ENCODE assay signal across 8 mouse cellular contexts in the genomic region with DNA sequence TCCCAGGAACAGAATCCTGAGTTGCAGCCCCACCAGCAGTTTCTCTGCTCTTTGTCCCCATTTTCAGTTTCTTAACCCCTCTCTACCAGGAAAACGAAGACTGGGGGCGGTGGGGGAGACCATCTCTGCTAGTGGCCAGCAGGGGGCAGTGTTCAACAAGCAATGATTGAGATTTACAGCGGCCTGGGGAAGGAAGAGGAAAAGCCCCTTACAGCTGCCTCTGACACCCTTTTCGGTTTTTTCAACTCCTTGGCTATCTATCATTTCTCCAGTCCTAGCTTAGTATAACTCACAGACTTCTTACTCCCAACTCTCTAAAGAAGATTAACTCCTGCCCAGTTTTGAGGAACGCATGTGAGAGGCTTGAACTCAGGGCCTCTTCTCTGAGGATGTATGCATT. TPM values are rescaled to one million over a fixed set of nuclear protein-coding genes. Genes with fewer than 3 reads are reported as not detected.
DNase-seq lines count a peak whose midpoint lies in the region; ATAC-seq and TF ChIP-seq lines count a peak whose summit lies in the region.

No protein-coding gene starts in this region.

- TF ChIP-seq EP300 in liver, embryonic 14.5 days (IDR thresholded peaks at IDR 0.05; ENCODE audit: low read depth): no peak

- H3K9me3 ChIP-seq in intestine, embryonic 16.5 days (ENCODE audit: control insufficient read depth, low read length): no peaks in the 10 kb centered on the region
- H3K9me3 ChIP-seq in liver, embryonic 14.5 days (ENCODE audit: control insufficient read depth, low read length): no peaks in the 10 kb centered on the region
- no peaks in the 10 kb centered on the region for H3K9me3 ChIP-seq in neural tube, embryonic 13.5 days

- no peak overlapping the region for H3K4me2 ChIP-seq in intestine, embryonic 16.5 days (ENCODE audit: low read depth, low read length)
- H3K4me2 ChIP-seq in liver, embryonic 14.5 days (ENCODE audit: low read depth): no peak overlapping the region
- peak overlapping the region; percentile 42; the same call in 1 of the 2 replicates for H3K4me2 ChIP-seq in neural tube, embryonic 13.5 days

- H3K9ac ChIP-seq in intestine, embryonic 16.5 days (ENCODE audit: low read depth, low read length): peak overlapping the region; percentile 37; the same call in 1 of the 2 replicates
- no peak overlapping the region for H3K9ac ChIP-seq in liver, embryonic 14.5 days (replicated peaks)
- H3K9ac ChIP-seq in neural tube, embryonic 13.5 days: peak overlapping the region; percentile 41; the same call in 1 of the 2 replicates

- intact Hi-C loops in gastrocnemius, postnatal 14 days (cut with DNase I; ENCODE audit: low total_unique reads): no loop called here

- ATAC-seq in intestine, embryonic 16.5 days: peak; percentile 56
- ATAC-seq in liver, embryonic 14.5 days (ENCODE audit: insufficient read depth): no peak
- 0 out of 2 replicates have a peak, but pooled peaks have one; percentile 5 for ATAC-seq in neural tube, embryonic 13.5 days (ENCODE audit: low read depth)

- peak; percentile 84 for DNase-seq in CD4-positive, CD25-positive, alpha-beta regulatory T cell, adult 2 months (ENCODE audit: low read depth, low spot score)
- peak; percentile 64 for DNase-seq in T-cell, adult 2 months (ENCODE audit: low spot score)
- DNase-seq in cerebellum, postnatal 4 days (ENCODE audit: low spot score in 2 of 2): peak; percentile 62 to 81
- DNase-seq in gastrocnemius, postnatal 14 days: peak; percentile 71
- DNase-seq in liver, embryonic 14.5 days (ENCODE audit: low read depth in 3 of 3, low spot score in 3 of 3): peak; percentile 24 to 49 (median 35)
- DNase-seq in thymus, postnatal 14 days: peak; percentile 82

- H3K4me3 ChIP-seq in intestine, embryonic 16.5 days (ENCODE audit: low read length): no peak overlapping the region
- H3K4me3 ChIP-seq in liver, embryonic 14.5 days (ENCODE audit: insufficient read depth in 1 of 2, low read depth in 2 of 2, low read length in 2 of 2): no peak overlapping the region
- H3K4me3 ChIP-seq in neural tube, embryonic 13.5 days: no peak overlapping the region

- H3K27me3 ChIP-seq in intestine, embryonic 16.5 days (replicated peaks; ENCODE audit: control insufficient read depth, insufficient read depth, low read length): no peaks in the 10 kb centered on the region
- H3K27me3 ChIP-seq in liver, embryonic 14.5 days (ENCODE audit: control insufficient read depth, insufficient read depth, low read length): peaks cover under 1% of the 10 kb centered on the region; the same call in 1 of the 2 replicates
- H3K27me3 ChIP-seq in neural tube, embryonic 13.5 days: no peaks in the 10 kb centered on the region

- H3K27ac ChIP-seq in intestine, embryonic 16.5 days (ENCODE audit: low read length): no peak overlapping the region
- no peak overlapping the region for H3K27ac ChIP-seq in liver, embryonic 14.5 days
- peak overlapping the region; percentile 95 for H3K27ac ChIP-seq in neural tube, embryonic 13.5 days (replicated peaks)

- TF ChIP-seq CTCF in liver, embryonic 14.5 days (IDR thresholded peaks at IDR 0.05; ENCODE audit: low read depth): peak; percentile 87

- WGBS in intestine, embryonic 16.5 days: 12% methylated on average over 5 of the region's 5 CpGs
- WGBS in liver, embryonic 14.5 days (ENCODE audit: insufficient replicate concordance): 16% methylated on average over 5 of the region's 5 CpGs
- WGBS in neural tube, embryonic 13.5 days: 5% methylated on average over 5 of the region's 5 CpGs

- 0 out of 2 replicates have a peak, but pooled peaks cover 5% of the 10 kb centered on the region for H3K4me1 ChIP-seq in intestine, embryonic 16.5 days (ENCODE audit: control insufficient read depth, insufficient read depth, low read length)
- H3K4me1 ChIP-seq in liver, embryonic 14.5 days (replicated peaks; ENCODE audit: control insufficient read depth in 2 of 2, insufficient read depth in 2 of 2, low read length in 1 of 2): no peaks in the 10 kb centered on the region
- H3K4me1 ChIP-seq in neural tube, embryonic 13.5 days (replicated peaks): peaks cover 44% of the 10 kb centered on the region

- H3K36me3 ChIP-seq in intestine, embryonic 16.5 days (ENCODE audit: control insufficient read depth, insufficient read depth, low read length): no peaks in the 10 kb centered on the region
- H3K36me3 ChIP-seq in liver, embryonic 14.5 days (replicated peaks; ENCODE audit: control insufficient read depth, insufficient read depth, low read depth): no peaks in the 10 kb centered on the region
- no peaks in the 10 kb centered on the region for H3K36me3 ChIP-seq in neural tube, embryonic 13.5 days

RNA-seq across cellular contexts. Expression of gene Nhlh1, which starts 10.4 kb away (rescaled TPM):
- total RNA-seq in gastrocnemius, postnatal 14 days (2021): not detected
- polyA plus RNA-seq in intestine, embryonic 16.5 days (2015; fragmentation: Nextera tagmentation; extraction: Ambion mirVana): 0.09 TPM in 1 of 2 replicates, not detected in the other
- polyA plus RNA-seq in liver, embryonic 14.5 days (2012; rRNA removed): not detected in 2 replicates
- polyA plus RNA-seq in liver, embryonic 14.5 days (2014; fragmentation: Nextera tagmentation; extraction: Ambion mirVana): not detected in 2 replicates
- polyA plus RNA-seq in neural tube, embryonic 13.5 days (2015; fragmentation: Nextera tagmentation; extraction: Ambion mirVana): 10.4 and 10.8 TPM in 2 replicates

RNA-seq across cellular contexts. Expression of gene Vangl2, which starts 18.7 kb away (rescaled TPM):
- total RNA-seq in gastrocnemius, postnatal 14 days (2021): 1 to 10 TPM; 1.9 to 2.6 TPM
- polyA plus RNA-seq in intestine, embryonic 16.5 days (2015; fragmentation: Nextera tagmentation; extraction: Ambion mirVana): 6.1 and 6.8 TPM in 2 replicates
- 0.73 and 0.90 TPM in 2 replicates for polyA plus RNA-seq in liver, embryonic 14.5 days (2012; rRNA removed)
- polyA plus RNA-seq in liver, embryonic 14.5 days (2014; fragmentation: Nextera tagmentation; extraction: Ambion mirVana): 0.56 and 0.69 TPM in 2 replicates
- 46.8 and 50.5 TPM in 2 replicates for polyA plus RNA-seq in neural tube, embryonic 13.5 days (2015; fragmentation: Nextera tagmentation; extraction: Ambion mirVana)

RNA-seq across cellular contexts. Expression of gene Copa, which starts 35.4 kb away (rescaled TPM):
- 10 to 100 TPM; 80.8 to 80.9 TPM for total RNA-seq in gastrocnemius, postnatal 14 days (2021)
- 204 and 218 TPM in 2 replicates for polyA plus RNA-seq in intestine, embryonic 16.5 days (2015; fragmentation: Nextera tagmentation; extraction: Ambion mirVana)
- 28.9 and 29.1 TPM in 2 replicates for polyA plus RNA-seq in liver, embryonic 14.5 days (2012; rRNA removed)
- polyA plus RNA-seq in liver, embryonic 14.5 days (2014; fragmentation: Nextera tagmentation; extraction: Ambion mirVana): 49.6 and 54.6 TPM in 2 replicates
- polyA plus RNA-seq in neural tube, embryonic 13.5 days (2015; fragmentation: Nextera tagmentation; extraction: Ambion mirVana): 183 and 199 TPM in 2 replicates

RNA-seq across cellular contexts. Expression of gene Ncstn, which starts 35.7 kb away (rescaled TPM):
- 10 to 100 TPM; 33.6 to 34.5 TPM for total RNA-seq in gastrocnemius, postnatal 14 days (2021)
- 159 TPM in 2 replicates for polyA plus RNA-seq in intestine, embryonic 16.5 days (2015; fragmentation: Nextera tagmentation; extraction: Ambion mirVana)
- polyA plus RNA-seq in liver, embryonic 14.5 days (2012; rRNA removed): 22.2 and 22.6 TPM in 2 replicates
- polyA plus RNA-seq in liver, embryonic 14.5 days (2014; fragmentation: Nextera tagmentation; extraction: Ambion mirVana): 24.6 and 28.4 TPM in 2 replicates
- polyA plus RNA-seq in neural tube, embryonic 13.5 days (2015; fragmentation: Nextera tagmentation; extraction: Ambion mirVana): 123 and 124 TPM in 2 replicates

Comparison
In these comparisons a context has a peak if more than half of its experiments do, and no peak if none do; other contexts are left out.
1. RNA of gene Nhlh1, which starts 10.4 kb away (polyA plus RNA-seq): 10.4 to 10.8 TPM in neural tube, embryonic 13.5 days; 0.09 TPM in intestine, embryonic 16.5 days and not detected in liver, embryonic 14.5 days; every median in the first group is over 10 times any median in the second.
2. Peak in every context shown above with its lines, with median percentiles within 50 percentile points of each other: DNase-seq.